Mouse (Mus musculus) midbrain, embryonic 14.5 days (tissue): ENCODE results near the gene Mapre3. TPM values are rescaled to one million over a fixed set of nuclear protein-coding genes. Genes with fewer than 3 reads are reported as not detected.

Source experiments
- ATAC-seq: fragments of 200-750 bp; cut with Nextera tagmentation; 2 replicates; pipeline ENCODE4 v1.8.0; 2017; ENCODE audit warnings: moderate number of reproducible peaks, moderate library complexity; ENCODE audit not compliant: low FRiP score, low TSS enrichment
- DNase-seq: peaks from one replicate; pipeline ENCODE4 v3.0.0-alpha.2; 2015
- H3K27ac ChIP-seq: fragments of 300-500 bp; sonication (generic); replicated peaks from 2 replicates; pipeline ENCODE4 v1.5.1; 2014; ENCODE audit warnings: mild to moderate bottlenecking, low read depth, low read length, moderate library complexity
- H3K27me3 ChIP-seq: fragments of 300-500 bp; sonication (generic); 2 replicates; pipeline ENCODE4 v1.6.1; 2014; ENCODE audit warnings: low read length, control low read depth, mixed read lengths; ENCODE audit not compliant: control insufficient read depth, insufficient read depth
- H3K36me3 ChIP-seq: fragments of 300-500 bp; sonication (generic); 2 replicates; pipeline ENCODE4 v1.6.1; 2014; ENCODE audit warnings: low read length, control low read depth; ENCODE audit not compliant: control insufficient read depth, insufficient read depth
- H3K4me1 ChIP-seq: fragments of 300-500 bp; sonication (generic); 2 replicates; pipeline ENCODE4 v1.6.1; 2014; ENCODE audit warnings: mild to moderate bottlenecking, antibody characterized with exemption, low read length, control low read depth; ENCODE audit not compliant: control insufficient read depth, insufficient read depth
- H3K4me2 ChIP-seq: fragments of 300-500 bp; sonication (generic); 2 replicates; pipeline ENCODE4 v1.6.1; 2014; ENCODE audit warnings: mild to moderate bottlenecking, low read length, moderate library complexity
- H3K4me3 ChIP-seq: fragments of 300-500 bp; sonication (generic); replicated peaks from 2 replicates; pipeline ENCODE4 v1.5.1; 2014; ENCODE audit warnings: low read depth, low read length
- H3K9ac ChIP-seq: fragments of 300-500 bp; sonication (generic); replicated peaks from 2 replicates; pipeline ENCODE4 v1.6.1; 2014; ENCODE audit warnings: mild to moderate bottlenecking, low read length, moderate library complexity
- H3K9me3 ChIP-seq: fragments of 300-500 bp; sonication (generic); 2 replicates; pipeline ENCODE4 v1.6.1; 2016; ENCODE audit warnings: low read length, control low read depth, mixed read lengths; ENCODE audit not compliant: control insufficient read depth
- WGBS: fragments of 180-500 bp; shearing (Covaris S2); extraction: QIAGEN DNeasy Blood & Tissue Kit; methylation state at CpG from one replicate; pipeline ENCODE4 v1.1.7; 2014; 5-methylcytosine and 5-hydroxymethylcytosine counted together
- polyA plus RNA-seq: library from polyadenylated mRNA; unstranded; fragments of >200 nt; fragmentation: Nextera tagmentation; extraction: Ambion mirVana; gene quantifications from 2 replicates; pipeline ENCODE4 v1.2.1, GENCODE M21; 2014

Mapre3 gene
- 125 and 129 TPM in 2 replicates for polyA plus RNA-seq

GRCm38 (mm10) chr5:30814424-30815119 lies at the start of gene Mapre3:
Gene Mapre3, plus strand, starts transcription at chr5:30814641.
- Histone ChIP-seq H3K27me3 (no peaks in the 10 kb centered on the region), H3K36me3 (no peaks in the 10 kb centered on the region), H3K4me3 (peak within 1 kb of the TSS; percentile 81), H3K27ac (peak within 1 kb of the TSS; percentile 95), H3K9ac (peak within 1 kb of the TSS; percentile 93), H3K4me2 (peak within 1 kb of the TSS; percentile 91), H3K4me1 (peaks cover 32% of the 10 kb centered on the region), H3K9me3 (no peaks in the 10 kb centered on the region)
- DNase-seq (peak; percentile 98), ATAC-seq (peak; percentile 97)
- under 1% methylated on average over 58 of the region's 59 CpGs for WGBS

- DNase-seq (no peak), ATAC-seq (no peak)
- H3K4me2 ChIP-seq = no peak overlapping the region
- WGBS = 71% methylated on average over 12 of the region's 12 CpGs
- H3K27ac ChIP-seq = 0 out of 2 replicates have a peak overlapping the region, but pooled peaks have one; percentile 52
- peaks cover 66% of the 10 kb centered on the region for H3K4me1 ChIP-seq
- no peaks in the 10 kb centered on the region for H3K27me3 ChIP-seq
- no peaks in the 10 kb centered on the region for H3K9me3 ChIP-seq
- peaks cover 20% of the 10 kb centered on the region for H3K36me3 ChIP-seq
- no peak overlapping the region for H3K9ac ChIP-seq
- H3K4me3 ChIP-seq = no peak overlapping the region
These were observed 48.7 kb upstream of the Mapre3 start for GRCm38 (mm10) chr5:30765596-30766370.

GRCm38 (mm10) chr5:30768082-30768481 lies 46.4 kb upstream of the Mapre3 start:
- no peaks in the 10 kb centered on the region for H3K9me3 ChIP-seq
- ATAC-seq = no peak
- WGBS = 59% methylated on average over 4 of the region's 4 CpGs
- H3K4me1 ChIP-seq = peaks cover 55% of the 10 kb centered on the region
- H3K9ac ChIP-seq = no peak overlapping the region
- no peaks in the 10 kb centered on the region for H3K27me3 ChIP-seq
- H3K4me3 ChIP-seq = no peak overlapping the region
- peaks cover 17% of the 10 kb centered on the region for H3K36me3 ChIP-seq
- no peak overlapping the region for H3K4me2 ChIP-seq
- peak; percentile 55 for DNase-seq
- H3K27ac ChIP-seq = peak overlapping the region; percentile 72

GRCm38 (mm10) chr5:30768598-30768997 lies 45.8 kb upstream of the Mapre3 start:
- H3K27ac ChIP-seq = peak overlapping the region; percentile 72
- peak; percentile 59 for ATAC-seq
- no peak overlapping the region for H3K4me3 ChIP-seq
- no peak overlapping the region for H3K9ac ChIP-seq
- WGBS = 13% methylated on average over 9 of the region's 9 CpGs
- no peaks in the 10 kb centered on the region for H3K9me3 ChIP-seq
- no peaks in the 10 kb centered on the region for H3K27me3 ChIP-seq
- peaks cover 52% of the 10 kb centered on the region for H3K4me1 ChIP-seq
- no peak overlapping the region for H3K4me2 ChIP-seq
- peaks cover 17% of the 10 kb centered on the region for H3K36me3 ChIP-seq
- DNase-seq = peak; percentile 74

GRCm38 (mm10) chr5:30769075-30769474 lies 45.4 kb upstream of the Mapre3 start:
- H3K9me3 ChIP-seq = no peaks in the 10 kb centered on the region
- H3K9ac ChIP-seq = no peak overlapping the region
- ATAC-seq = no peak; the same call in 1 of the 2 replicates
- H3K27me3 ChIP-seq = no peaks in the 10 kb centered on the region
- H3K36me3 ChIP-seq = peaks cover 14% of the 10 kb centered on the region
- H3K4me2 ChIP-seq = no peak overlapping the region
- peak overlapping the region; percentile 72; the same call in 1 of the 2 replicates for H3K27ac ChIP-seq
- DNase-seq = no peak
- H3K4me1 ChIP-seq = peaks cover 52% of the 10 kb centered on the region
- H3K4me3 ChIP-seq = no peak overlapping the region
- 68% methylated on average over 9 of the region's 9 CpGs for WGBS

- peak overlapping the region; percentile 26; the same call in 1 of the 2 replicates for H3K9ac ChIP-seq
- ATAC-seq = peak; percentile 79
- H3K27me3 ChIP-seq = no peaks in the 10 kb centered on the region
- 8% methylated on average over 20 of the region's 20 CpGs for WGBS
- peak overlapping the region; percentile 47 for H3K4me2 ChIP-seq
- peaks cover 13% of the 10 kb centered on the region for H3K4me1 ChIP-seq
- H3K4me3 ChIP-seq = peak overlapping the region; percentile 16
- no peaks in the 10 kb centered on the region for H3K9me3 ChIP-seq
- H3K36me3 ChIP-seq = peaks cover 31% of the 10 kb centered on the region
- peak overlapping the region; percentile 69 for H3K27ac ChIP-seq
- peak; percentile 97 for DNase-seq
These were observed 39.7 kb upstream of the Mapre3 start for GRCm38 (mm10) chr5:30774601-30775371.

GRCm38 (mm10) chr5:30780699-30781098 lies 33.7 kb upstream of the Mapre3 start:
- H3K9ac ChIP-seq = no peak overlapping the region
- no peaks in the 10 kb centered on the region for H3K27me3 ChIP-seq
- ATAC-seq (no peak), DNase-seq (no peak)
- no peaks in the 10 kb centered on the region for H3K4me1 ChIP-seq
- no peak overlapping the region for H3K4me3 ChIP-seq
- no peak overlapping the region for H3K27ac ChIP-seq
- no peaks in the 10 kb centered on the region for H3K9me3 ChIP-seq
- 92% methylated on average over 9 of the region's 9 CpGs for WGBS
- peaks cover 90% of the 10 kb centered on the region for H3K36me3 ChIP-seq
- H3K4me2 ChIP-seq = no peak overlapping the region

GRCm38 (mm10) chr5:30781147-30781546 lies 33.3 kb upstream of the Mapre3 start:
- H3K36me3 ChIP-seq = peaks cover 94% of the 10 kb centered on the region
- H3K4me1 ChIP-seq = no peaks in the 10 kb centered on the region
- no peak overlapping the region for H3K4me2 ChIP-seq
- H3K9me3 ChIP-seq = no peaks in the 10 kb centered on the region
- no peak overlapping the region for H3K27ac ChIP-seq
- no peak overlapping the region for H3K9ac ChIP-seq
- no peak overlapping the region for H3K4me3 ChIP-seq
- no peaks in the 10 kb centered on the region for H3K27me3 ChIP-seq
- ATAC-seq (no peak), DNase-seq (no peak)
- WGBS = 51% methylated on average over 3 of the region's 3 CpGs
